Mouse (Mus musculus): ENCODE data around the gene A2m.

Gene A2m

GRCm38 (mm10) chr6:121635076-121635475 is at the start of gene A2m:
Gene A2m, plus strand, starts transcription at chr6:121635376.
- no peak for DNase-seq

- no peak for DNase-seq
These were observed 45.0 kb upstream of the A2m start for GRCm38 (mm10) chr6:121590131-121590530.

DNA sequence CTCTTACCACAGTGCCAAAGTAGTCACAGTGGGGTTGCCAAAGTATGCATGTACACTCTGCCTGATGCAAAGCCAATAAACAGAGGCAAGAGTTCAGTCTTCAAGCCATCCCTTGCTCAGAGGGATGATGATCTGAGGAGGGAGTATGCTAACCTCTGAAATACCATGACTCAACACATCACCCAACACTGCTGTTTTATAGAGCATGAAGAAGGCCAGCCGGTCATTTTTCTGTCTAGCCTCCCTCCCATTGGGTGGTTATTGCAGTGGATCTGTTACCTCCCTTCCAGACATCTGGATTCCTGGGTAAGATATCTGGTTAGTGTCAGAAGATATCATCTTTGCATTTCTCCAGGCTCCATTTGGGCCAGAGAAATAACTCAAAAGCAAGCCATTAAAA is 34.2 kb upstream of the A2m start:
- DNase-seq: no peak

GRCm38 (mm10) chr6:121607861-121608260 is 27.3 kb upstream of the A2m start:
- no peak for DNase-seq

- peak; percentile 6 to 29 for DNase-seq
These were observed 23.4 kb upstream of the A2m start for GRCm38 (mm10) chr6:121611796-121612195.

DNA sequence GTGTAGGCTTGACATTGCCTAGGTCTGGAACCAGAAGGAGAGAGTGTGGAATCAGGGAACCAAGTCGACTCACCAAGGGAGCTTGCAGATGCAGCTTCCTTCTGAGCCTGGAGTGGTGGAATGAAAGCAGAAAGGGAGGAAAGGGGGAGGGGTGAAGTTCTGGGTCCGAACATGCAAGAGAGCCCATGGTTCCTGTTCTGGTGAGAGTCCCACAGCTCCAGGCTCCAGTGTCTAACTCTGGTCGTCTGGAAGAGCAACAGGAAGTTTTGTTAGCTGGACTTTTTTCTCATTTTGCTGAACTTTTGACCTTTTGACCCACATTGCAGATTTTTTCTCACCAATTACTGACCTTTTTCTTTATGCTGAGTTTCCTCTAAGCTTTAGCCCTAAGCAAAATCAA is 17.7 kb upstream of the A2m start:
- DNase-seq: no peak

- DNase-seq: no peak
These were observed 12.7 kb upstream of the A2m start for GRCm38 (mm10) chr6:121622525-121622924.

DNA sequence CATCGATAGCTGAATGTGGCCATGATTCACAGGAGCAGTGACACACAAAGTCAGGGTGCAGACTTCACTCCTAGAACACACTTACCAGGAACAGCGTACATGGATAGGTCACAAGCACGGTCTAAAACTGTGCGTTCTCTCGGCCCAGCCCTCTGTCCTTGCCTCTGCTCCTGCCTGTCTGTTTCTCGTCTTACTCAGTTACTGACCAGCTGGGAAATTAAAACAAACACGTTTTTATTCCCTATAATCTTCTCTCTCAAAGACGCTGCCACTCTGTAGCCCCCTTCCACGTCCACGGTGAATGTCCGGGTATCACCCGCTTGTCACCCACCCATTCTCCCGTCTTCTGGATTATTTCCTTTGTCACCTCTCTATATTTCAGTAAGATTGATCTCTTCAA is 656 bp upstream of the A2m start:
- DNase-seq: no peak

GRCm38 (mm10) chr6:121635878-121636371 is 749 bp downstream of the A2m start:
- DNase-seq: no peak

- DNase-seq: no peak
These were observed 13.3 kb downstream of the A2m start for GRCm38 (mm10) chr6:121648499-121648898.

Data from cerebellum, postnatal 36 days (tissue).